Mouse (Mus musculus) spleen, postnatal 10 days (tissue): ENCODE measurements around the gene Ssbp2.

Source experiments
- DNase-seq, 2 experiments: peaks; one replicate each; pipeline ENCODE4 v3.0.0; 2021 to 2022; ENCODE audit warnings: low spot score in 2 of 2

The Ssbp2 gene

GRCm38 (mm10) chr13:91520968-91521367 lies 60.9 kb downstream of the Ssbp2 start:
- no peak for DNase-seq

DNA sequence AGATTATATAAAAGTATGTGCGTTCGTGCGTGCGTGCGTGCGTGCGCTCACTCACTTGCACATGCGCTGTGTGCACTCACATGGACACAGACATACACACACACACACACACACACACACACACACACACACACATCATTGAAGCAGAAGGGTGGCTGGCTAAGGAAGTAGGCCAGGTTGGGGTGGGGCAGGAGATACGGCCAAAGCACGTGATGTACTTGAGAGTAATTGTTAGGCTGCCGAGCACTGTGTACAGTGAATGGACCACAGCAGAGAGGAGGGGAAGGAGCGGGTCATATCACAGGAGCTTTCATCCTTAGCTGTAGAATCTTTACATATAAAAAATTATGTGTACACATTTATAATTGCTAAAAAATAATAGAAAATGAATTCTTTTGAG lies 66.0 kb downstream of the Ssbp2 start:
- no peak for DNase-seq

GRCm38 (mm10) chr13:91529821-91530220 lies 69.7 kb downstream of the Ssbp2 start:
- DNase-seq: no peak

DNA sequence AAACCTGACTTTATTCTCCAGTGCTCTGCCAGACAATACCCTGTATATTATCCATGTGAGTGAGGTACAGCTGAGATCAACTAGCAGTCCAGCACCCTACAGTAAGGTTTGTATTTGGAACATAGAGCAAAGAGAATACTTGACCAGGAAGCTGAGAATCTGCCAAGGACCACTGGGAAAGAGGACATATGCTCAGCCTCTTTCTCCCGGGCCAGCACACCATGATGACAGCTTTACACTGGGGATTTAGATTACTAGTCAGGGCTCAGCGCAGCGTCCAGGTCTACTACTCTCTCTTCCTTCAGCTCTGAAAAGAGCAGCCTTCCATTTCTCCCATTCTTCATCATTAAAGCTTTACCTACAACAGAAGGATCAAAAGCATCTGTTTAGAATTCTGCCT lies 76.6 kb downstream of the Ssbp2 start:
- no peak for DNase-seq

DNA sequence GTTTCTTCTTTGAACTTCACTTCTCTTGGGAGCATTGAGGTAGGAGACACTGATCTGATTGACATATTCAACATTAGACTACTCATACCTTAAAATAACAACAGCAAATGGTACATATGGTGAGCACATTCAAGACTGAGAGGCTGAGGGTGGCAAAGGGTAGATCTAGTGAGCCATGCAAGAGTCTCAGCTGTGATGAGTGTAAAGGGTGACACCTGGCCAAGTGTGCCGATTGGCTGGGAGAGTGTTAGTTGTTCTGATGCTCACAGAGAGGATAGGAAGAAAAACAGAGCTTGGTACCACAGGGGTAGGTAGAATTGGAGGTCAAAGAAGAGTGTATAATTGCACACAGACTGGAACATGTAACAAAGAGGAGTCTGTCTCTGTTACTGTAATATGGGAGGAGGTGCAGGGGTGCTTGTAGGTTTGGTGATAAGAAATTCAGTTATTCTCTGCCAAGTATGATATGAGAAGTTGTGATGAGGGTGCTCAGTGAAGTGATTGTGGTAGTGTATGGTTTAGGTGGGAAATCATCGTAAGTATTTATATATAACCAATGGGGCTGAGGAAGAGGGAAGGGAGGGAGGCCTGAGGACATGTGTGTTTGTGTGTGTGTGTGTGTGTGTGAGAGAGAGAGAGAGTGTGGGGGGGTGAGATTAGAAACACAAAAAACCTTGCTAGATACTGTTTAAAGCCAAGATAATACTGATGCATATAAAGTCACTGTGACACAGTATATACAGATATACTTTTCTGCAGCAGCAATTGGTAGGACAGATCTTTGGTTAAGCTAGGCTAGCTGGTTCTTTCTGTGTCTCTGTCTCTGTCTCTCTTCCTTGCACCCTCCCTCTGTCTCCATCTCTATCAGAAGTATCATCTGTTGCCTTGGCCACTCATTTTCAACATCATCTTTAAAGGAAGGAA lies 80.3 kb downstream of the Ssbp2 start:
- DNase-seq: no peak

DNA sequence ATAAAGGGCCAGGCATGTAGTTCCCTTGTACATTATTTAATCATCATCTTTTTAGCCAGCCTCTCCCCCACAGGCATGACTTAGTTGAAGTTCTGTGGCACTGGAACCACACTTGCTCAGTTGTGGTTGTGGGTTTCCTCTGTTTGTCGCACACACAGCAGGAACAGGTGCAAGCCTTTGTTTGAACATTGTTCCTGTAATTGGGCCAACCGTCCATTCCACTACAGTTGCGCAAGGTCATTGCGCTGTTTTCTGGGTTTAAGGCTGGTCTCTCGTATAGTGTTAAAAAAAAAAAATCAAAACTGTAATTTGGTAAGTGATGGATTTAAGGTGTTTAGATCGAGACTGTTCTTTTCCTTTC lies 81.0 kb downstream of the Ssbp2 start:
- peak in 1 of 2 experiments; percentile 27 for DNase-seq

DNA sequence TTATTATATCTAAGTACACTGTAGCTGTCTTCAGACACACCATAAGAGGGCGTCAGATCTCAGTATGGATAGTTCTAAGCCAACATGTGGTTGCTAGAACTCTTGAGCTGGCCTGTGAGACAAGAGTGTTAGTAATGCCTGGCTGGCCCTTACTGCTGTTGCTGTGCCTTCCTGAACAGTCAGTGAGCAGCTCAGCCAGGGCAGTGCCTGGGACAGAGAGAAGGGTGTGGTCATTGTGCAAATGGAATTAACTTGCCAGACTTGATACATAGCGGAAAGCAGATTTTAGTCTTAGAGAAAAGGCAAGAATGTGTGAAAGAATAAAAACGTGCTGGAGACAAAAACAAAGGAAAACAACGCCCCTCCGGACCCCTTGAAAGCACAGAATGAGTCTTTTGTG lies 83.5 kb downstream of the Ssbp2 start:
- DNase-seq: no peak

DNA sequence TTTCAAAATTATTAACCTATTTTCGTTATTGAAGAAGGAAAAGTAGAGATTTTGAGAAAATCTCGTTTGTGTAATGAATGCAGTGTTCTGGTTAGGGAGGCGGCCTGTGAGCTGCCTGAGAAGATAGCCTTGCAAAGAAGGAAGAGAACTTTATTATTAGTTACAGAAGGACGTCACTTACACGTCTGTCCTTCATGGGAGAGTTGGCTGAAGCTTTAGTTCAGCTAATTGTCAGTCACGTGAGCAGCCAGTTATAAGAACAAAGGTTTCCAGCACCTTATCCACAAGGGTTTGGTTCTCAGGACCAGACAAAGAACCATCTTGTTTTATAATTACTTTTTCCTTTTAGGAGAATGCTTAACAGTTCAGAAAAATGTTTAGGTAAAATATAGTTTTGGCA lies 104.0 kb downstream of the Ssbp2 start:
- DNase-seq: no peak

- no peak for DNase-seq
Measured at GRCm38 (mm10) chr13:91564755-91565154, 104.7 kb downstream of the Ssbp2 start.

GRCm38 (mm10) chr13:91581504-91581903 lies 121.4 kb downstream of the Ssbp2 start:
- DNase-seq: no peak

DNA sequence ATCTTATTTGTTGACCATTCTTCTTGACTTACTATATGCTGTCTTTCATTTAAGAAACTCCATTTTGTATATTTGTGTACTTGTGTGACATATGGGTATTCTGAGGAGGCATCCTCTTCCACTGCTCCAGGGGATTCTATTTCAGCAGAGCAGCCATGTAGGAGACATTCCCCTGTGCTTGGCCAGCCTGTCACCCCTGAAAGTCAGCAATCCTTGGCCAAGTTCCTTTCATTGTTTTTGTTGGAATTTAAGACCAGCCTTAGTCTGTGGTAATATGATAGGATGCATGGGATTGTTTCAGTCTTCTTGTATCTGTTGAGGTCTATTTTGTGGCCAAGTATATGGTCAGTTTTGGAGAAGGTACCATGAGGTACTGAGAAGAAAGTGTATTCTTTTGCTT lies 122.1 kb downstream of the Ssbp2 start:
- DNase-seq: no peak

- no peak for DNase-seq
Measured at GRCm38 (mm10) chr13:91586368-91586767, 126.3 kb downstream of the Ssbp2 start.

DNA sequence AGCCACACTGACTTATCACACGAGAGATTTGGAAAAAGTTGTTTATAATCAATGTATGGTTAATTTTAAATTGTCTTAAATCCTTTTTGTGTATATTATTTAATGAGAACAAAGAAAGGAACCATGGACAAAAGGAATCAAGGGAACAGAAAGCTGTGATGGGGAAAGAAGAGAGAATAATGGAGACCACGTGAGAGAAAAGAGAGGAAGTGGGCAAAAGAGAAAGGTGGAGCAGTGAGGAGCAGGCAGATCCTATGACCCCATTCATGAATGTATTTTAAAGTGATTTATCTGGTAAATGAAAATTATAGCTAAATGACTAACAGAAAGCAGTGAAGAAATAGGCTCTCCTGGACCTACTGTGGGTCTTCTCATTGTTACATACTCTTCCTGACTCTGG lies 128.4 kb downstream of the Ssbp2 start:
- DNase-seq: no peak

DNA sequence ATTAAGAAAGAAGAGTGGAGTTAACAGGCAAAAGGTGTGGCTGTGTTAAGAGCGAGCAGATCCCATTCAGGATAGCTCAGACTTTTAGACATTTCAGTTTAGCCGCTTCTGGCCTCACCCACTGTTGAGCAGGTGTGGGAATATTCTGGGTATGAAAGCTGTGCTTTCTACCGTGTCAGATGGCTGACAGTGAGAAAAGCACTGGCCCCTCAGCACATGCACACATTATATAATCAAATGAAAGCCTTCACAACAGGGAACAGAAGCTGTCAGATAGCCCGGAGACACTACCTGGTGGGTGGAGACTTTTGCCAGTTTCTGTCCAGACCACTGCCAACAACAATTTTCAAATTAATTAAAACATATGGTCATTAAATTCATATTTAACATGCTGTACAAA lies 131.8 kb downstream of the Ssbp2 start:
- DNase-seq: no peak

- no peak for DNase-seq
Measured at GRCm38 (mm10) chr13:91595284-91595683, 135.2 kb downstream of the Ssbp2 start.

- no peak for DNase-seq
Measured at GRCm38 (mm10) chr13:91599594-91599993, 139.5 kb downstream of the Ssbp2 start.

DNA sequence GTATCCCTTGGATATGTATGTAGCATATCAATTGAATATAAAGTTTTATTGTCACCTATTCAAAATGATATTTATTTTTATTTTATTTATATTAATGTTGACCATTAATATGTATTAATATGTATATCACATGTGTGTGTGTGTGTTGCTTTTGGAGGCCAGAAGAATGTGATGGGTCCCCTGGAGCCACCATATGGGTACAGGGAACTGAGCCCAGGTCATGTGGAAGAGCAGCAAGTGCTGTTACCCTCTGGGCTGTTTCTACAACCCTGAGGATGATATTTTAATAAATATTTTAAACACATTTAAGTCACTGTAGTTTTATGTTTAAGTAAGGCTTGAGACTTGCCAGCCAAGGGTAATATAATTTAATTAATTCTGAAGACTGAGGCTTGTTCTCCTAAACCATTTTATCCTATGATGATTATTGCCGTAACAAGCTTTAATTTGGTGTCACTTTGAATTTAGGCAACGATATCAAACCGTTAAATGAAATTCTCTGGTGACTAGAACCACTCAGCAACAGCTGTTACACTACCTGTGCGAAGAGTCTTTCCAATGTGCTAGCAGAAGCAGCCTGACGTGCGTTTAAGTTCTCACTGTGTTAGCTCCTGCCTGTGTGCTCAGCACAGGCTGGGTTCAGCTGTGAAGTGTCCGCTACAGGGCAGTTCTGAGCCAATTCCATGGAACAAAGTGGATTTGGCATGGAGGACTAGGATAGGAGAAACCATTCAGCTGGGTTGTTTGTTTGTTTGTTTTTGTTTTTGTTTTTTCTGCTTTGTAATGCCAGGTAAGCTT lies 145.2 kb downstream of the Ssbp2 start:
- DNase-seq: no peak

- DNase-seq: no peak
Measured at GRCm38 (mm10) chr13:91610601-91611000, 150.5 kb downstream of the Ssbp2 start.

DNA sequence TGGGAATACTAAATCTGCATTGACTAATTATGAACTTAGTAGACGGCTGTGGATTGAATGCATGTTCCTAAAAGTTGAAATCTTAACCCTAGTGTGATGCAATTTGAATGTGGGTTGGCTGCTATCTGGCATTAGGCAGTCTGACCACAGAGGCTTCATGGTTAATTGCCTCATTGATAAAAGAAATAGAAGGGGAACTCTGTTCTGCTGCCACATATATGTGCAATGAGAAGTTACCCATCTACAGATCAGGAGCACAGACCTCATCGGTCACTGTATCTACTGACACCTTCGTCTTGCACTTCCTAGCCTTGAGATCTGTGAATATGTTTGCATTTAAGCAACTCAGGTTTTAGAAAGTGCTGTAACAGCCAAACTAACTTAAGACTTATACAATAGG lies 151.8 kb downstream of the Ssbp2 start:
- DNase-seq: no peak

DNA sequence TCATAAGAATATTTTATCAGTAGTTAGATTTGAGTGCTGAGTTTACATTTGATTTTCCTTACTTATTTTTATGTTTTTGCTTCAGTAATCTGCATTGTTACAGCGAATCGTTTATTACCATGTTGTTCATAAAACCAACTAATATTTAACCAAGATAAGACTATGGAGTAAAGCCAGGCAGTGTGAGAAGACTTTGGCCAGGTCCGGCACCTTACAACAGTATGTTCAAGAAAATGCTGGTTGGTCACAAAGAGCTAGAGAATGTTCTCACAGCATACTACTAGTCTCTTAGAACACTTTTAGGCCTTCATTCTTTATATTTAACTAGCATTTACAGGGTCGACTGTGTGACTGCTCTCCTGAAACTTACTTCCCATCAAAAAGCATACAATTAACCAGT lies 152.5 kb downstream of the Ssbp2 start:
- no peak for DNase-seq

GRCm38 (mm10) chr13:91616050-91616449 lies 156.0 kb downstream of the Ssbp2 start:
- DNase-seq: no peak

DNA sequence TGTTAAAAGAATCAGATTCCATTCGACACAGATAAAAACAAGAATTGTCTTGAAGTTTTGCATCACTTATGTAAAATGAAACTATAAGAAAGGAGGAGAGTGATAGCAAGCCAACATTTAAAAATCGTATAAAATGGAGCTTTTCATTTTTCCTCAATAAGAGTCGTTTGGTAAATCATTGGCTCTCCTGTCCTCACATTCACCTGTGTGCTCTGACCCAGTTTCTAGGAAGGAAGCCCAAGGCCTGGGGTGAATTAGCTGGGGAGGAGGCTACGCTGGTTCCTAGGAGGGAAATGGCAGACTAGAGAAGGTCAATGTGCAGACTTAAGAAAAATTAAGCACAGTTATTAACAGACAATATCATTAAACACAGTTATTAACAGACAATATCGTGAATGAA lies 156.8 kb downstream of the Ssbp2 start:
- DNase-seq: no peak

DNA sequence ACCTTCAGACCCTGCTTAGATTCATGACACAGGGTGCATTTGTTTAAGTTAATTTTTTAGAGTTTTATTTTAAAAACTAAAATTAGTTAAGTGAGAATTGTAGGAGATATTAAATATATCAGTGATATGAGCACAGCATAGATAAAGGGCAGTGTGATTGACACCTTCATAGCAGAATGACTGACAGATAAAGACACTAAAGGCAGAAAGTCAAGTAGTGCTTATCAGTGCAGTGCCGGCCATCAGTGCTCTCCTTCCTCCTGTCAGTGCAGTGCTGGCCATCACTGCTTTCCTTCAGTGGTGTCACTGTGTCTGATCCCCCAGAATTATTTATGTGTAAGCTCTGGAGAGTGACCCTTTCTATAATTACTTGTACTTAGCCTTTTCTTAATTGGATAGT lies 159.3 kb downstream of the Ssbp2 start:
- DNase-seq: no peak
